Mouse (Mus musculus) limb, embryonic 12.5 days (tissue): ENCODE measurements around the gene Nrip2. TPM values are rescaled to one million over a fixed set of nuclear protein-coding genes. Genes with fewer than 3 reads are reported as not detected.
"Not testable (repeated sequence)": the region's sequence is repeated elsewhere in the genome, so short reads cannot be mapped to it uniquely, and the experiment has no call there.

Experiments
- ATAC-seq: fragments of 200-750 bp; cut with Nextera tagmentation; 2 replicates; pipeline ENCODE4 v1.8.0; 2017; ENCODE audit warnings: low read depth, moderate TSS enrichment; ENCODE audit not compliant: insufficient number of reproducible peaks, insufficient read depth, low FRiP score, low TSS enrichment
- H3K27ac ChIP-seq: fragments of 300-500 bp; sonication (generic); 2 replicates; pipeline ENCODE4 v1.5.1; 2016; ENCODE audit warnings: mild to moderate bottlenecking, moderate library complexity
- H3K27me3 ChIP-seq: fragments of 300-500 bp; sonication (generic); 2 replicates; pipeline ENCODE4 v1.6.1; 2016; ENCODE audit warnings: mild to moderate bottlenecking, moderate library complexity
- H3K36me3 ChIP-seq: fragments of 300-500 bp; sonication (generic); 2 replicates; pipeline ENCODE4 v1.6.1; 2016; ENCODE audit warnings: mild to moderate bottlenecking, moderate library complexity
- H3K4me1 ChIP-seq: fragments of 300-500 bp; sonication (generic); replicated peaks from 2 replicates; pipeline ENCODE4 v1.6.1; 2016
- H3K4me2 ChIP-seq: fragments of 300-500 bp; sonication (generic); 2 replicates; pipeline ENCODE4 v1.6.1; 2016; ENCODE audit warnings: mild to moderate bottlenecking, moderate library complexity
- H3K4me3 ChIP-seq: fragments of 300-500 bp; sonication (generic); replicated peaks from 2 replicates; pipeline ENCODE4 v1.5.1; 2016; ENCODE audit warnings: mild to moderate bottlenecking
- H3K9ac ChIP-seq: fragments of 300-500 bp; sonication (generic); replicated peaks from 2 replicates; pipeline ENCODE4 v1.6.1; 2016; ENCODE audit warnings: mild to moderate bottlenecking, moderate library complexity
- H3K9me3 ChIP-seq: fragments of 300-500 bp; sonication (generic); 2 replicates; pipeline ENCODE4 v1.6.1; 2016; ENCODE audit warnings: mild to moderate bottlenecking, moderate library complexity
- WGBS: fragments of 180-500 bp; shearing (Covaris S2); methylation state at CpG from one replicate; pipeline ENCODE4 v1.1.7; 2016; 5-methylcytosine and 5-hydroxymethylcytosine counted together
- polyA plus RNA-seq: library from polyadenylated mRNA; unstranded; fragments of >200 nt; fragmentation: Nextera tagmentation; extraction: Ambion mirVana; gene quantifications from 2 replicates; pipeline ENCODE4 v1.2.1, GENCODE M21; 2016

Nrip2 gene
- polyA plus RNA-seq, 1 experiment from 2014 or later = 3.5 TPM

GRCm38 (mm10) chr6:128366466-128366865 lies 32.6 kb upstream of the Nrip2 start:
- no peaks in the 10 kb centered on the region for H3K9me3 ChIP-seq
- peaks cover 19% of the 10 kb centered on the region for H3K4me1 ChIP-seq
- H3K9ac ChIP-seq = no peak overlapping the region
- peaks cover 64% of the 10 kb centered on the region for H3K36me3 ChIP-seq
- H3K27me3 ChIP-seq = no peaks in the 10 kb centered on the region
- no peak overlapping the region for H3K4me3 ChIP-seq
- no peak overlapping the region for H3K27ac ChIP-seq
- ATAC-seq = no peak
- 95% methylated on average over 5 of the region's 5 CpGs for WGBS
- H3K4me2 ChIP-seq = no peak overlapping the region

DNA sequence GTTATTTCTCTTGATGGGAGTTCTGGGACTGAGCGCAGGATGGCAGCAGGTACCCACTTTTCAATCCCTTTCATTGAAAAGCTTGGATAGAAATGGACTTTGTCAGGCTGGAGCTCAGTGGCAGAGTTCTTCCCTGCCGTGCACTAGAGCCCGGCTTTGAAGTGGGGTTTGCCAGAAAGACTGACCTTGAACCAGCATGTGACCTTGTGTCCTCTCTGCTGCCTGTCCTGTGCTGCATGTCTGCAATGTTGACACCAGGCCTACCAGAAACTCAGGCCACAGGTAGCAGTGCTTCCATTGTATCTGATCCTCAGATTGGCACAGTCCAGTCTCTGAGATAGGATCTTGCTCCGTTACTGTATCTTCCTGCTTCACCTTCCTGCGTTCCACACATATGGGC lies 29.1 kb upstream of the Nrip2 start:
- H3K9me3 ChIP-seq = no peaks in the 10 kb centered on the region

DNA sequence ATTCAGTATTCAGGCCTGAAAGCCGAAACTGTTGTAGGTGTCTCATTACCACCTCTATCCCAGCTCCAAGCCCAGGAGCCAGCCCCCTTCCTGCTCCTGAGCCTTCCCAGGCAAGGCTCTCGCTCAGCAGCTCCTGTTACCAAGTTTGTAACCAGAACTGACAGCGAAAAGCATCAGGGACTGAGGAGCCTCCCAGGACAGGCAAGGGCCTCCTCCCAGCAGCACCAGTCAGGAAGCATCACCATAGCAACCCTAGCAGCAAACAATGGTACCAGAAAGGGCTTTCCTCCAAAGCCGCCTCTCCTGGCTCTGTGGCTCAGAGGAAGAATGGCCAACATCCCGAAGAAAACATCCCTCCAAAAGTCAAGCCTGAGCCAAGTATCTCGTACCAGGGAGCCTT lies 23.9 kb upstream of the Nrip2 start, which contains the start of the genes Tex52 and Gm44596:
Tex52 (plus strand) TSS at position 265 of the 400 bp plus-strand sequence.
Gm44596 (plus strand) TSS at position 312 of the 400 bp plus-strand sequence.
- Histone ChIP-seq H3K9me3 (no peaks in the 10 kb centered on the region), H3K4me3 (no peak within 1 kb of the TSS), H3K36me3 (peaks cover 64% of the 10 kb centered on the region), H3K4me1 (no peaks in the 10 kb centered on the region), H3K27ac (no peak within 1 kb of the TSS), H3K27me3 (no peaks in the 10 kb centered on the region), H3K9ac (no peak within 1 kb of the TSS), H3K4me2 (no peak within 1 kb of the TSS)
- WGBS = 59% methylated on average over 6 of the region's 6 CpGs
- ATAC-seq = no peak

More for the DNA sequence above, 29.1 kb upstream of the Nrip2 start:
- Histone ChIP-seq H3K4me3 (no peak overlapping the region), H3K27ac (no peak overlapping the region), H3K4me1 (no peaks in the 10 kb centered on the region), H3K36me3 (peaks cover 99% of the 10 kb centered on the region), H3K4me2 (no peak overlapping the region), H3K9ac (no peak overlapping the region), H3K27me3 (no peaks in the 10 kb centered on the region)
- no peak for ATAC-seq
- 91% methylated on average over 5 of the region's 5 CpGs for WGBS

GRCm38 (mm10) chr6:128376371-128377085 lies 22.6 kb upstream of the Nrip2 start:
- no peaks in the 10 kb centered on the region for H3K9me3 ChIP-seq
- no peaks in the 10 kb centered on the region for H3K27me3 ChIP-seq
- peaks cover 51% of the 10 kb centered on the region for H3K36me3 ChIP-seq
- ATAC-seq = no peak
- no peak overlapping the region for H3K27ac ChIP-seq
- H3K4me2 ChIP-seq = no peak overlapping the region
- H3K4me3 ChIP-seq = no peak overlapping the region
- 86% methylated on average over 17 of the region's 17 CpGs for WGBS
- no peaks in the 10 kb centered on the region for H3K4me1 ChIP-seq
- H3K9ac ChIP-seq = no peak overlapping the region

DNA sequence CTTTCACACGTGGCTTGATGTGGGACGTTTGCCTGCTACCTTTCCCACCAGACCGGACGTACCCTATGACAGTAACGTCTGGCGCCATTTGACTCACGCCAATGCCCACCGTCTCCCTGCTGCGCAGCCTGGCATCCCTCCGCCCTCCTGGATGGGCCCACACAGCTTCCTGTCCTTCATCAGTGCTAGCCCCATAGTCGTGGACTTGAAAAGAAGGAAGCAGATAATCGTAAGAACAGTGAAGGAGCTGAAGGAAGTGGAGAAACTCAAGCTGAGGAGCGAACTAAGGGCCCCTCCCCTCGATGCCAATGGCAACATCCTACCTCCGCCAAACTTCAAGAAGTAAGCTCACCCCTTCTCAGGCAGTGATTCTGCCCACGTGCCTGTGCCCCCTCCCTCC lies 19.5 kb upstream of the Nrip2 start:
- Histone ChIP-seq H3K4me2 (no peak overlapping the region), H3K27ac (no peak overlapping the region), H3K36me3 (peaks cover 20% of the 10 kb centered on the region), H3K4me3 (no peak overlapping the region), H3K9me3 (no peaks in the 10 kb centered on the region), H3K9ac (no peak overlapping the region), H3K4me1 (no peaks in the 10 kb centered on the region), H3K27me3 (no peaks in the 10 kb centered on the region)
- WGBS = 90% methylated on average over 16 of the region's 16 CpGs
- no peak for ATAC-seq

DNA sequence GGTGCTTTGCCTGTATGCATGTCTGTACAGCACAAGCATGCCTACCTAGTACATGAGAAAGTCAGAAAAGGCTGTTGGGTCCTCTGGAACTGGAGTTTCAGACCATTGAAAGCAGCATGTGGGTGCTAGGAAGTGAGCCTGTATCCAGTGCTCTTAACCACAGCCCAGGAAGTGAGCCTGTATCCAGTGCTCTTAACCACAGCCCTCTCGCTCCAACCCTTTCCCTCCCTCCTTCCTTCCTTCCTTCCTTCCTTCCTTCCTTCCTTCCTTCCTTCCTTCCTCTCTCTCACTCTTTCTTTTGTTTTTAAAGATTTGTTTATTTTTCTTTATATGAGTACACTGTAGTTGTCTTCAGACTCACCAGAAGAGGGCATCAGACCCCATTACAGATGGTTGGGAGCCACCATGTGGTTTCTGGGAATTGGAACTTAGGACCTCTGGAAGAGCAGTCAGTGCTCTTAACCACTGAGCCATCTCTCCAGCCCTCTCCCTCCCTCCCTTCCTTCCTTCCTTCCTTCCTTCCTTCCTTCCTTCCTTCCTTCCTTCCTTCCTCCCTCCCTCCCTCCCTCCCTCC lies 18.4 kb upstream of the Nrip2 start:
- peaks cover 13% of the 10 kb centered on the region for H3K36me3 ChIP-seq
- not testable (repeated sequence) for ATAC-seq, H3K9me3 ChIP-seq, H3K4me2 ChIP-seq, H3K27me3 ChIP-seq, H3K27ac ChIP-seq, H3K4me3 ChIP-seq, H3K4me1 ChIP-seq, H3K9ac ChIP-seq
- 65% methylated on average over 1 of the region's 1 CpGs for WGBS

DNA sequence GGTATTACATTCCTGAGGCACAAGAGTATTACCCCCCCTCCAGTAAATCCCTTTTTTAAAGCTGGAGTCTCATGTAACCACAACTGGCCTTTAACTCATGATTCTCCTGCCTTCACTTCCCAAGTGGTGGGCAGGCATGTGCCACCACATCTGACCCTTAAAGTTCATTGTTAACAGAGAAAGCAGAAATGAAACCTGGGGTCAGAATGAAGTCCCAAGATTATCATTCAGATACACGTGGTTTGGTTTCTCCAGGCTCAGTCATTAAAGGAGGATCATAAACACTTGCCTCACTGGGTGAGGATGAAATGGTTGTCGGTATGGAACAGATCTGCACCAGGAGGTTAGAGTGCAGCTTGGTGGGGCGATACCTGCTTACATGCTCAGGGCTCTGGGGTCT lies 17.8 kb upstream of the Nrip2 start:
- WGBS = 67% methylated on average over 3 of the region's 3 CpGs
- Histone ChIP-seq H3K27ac (no peak overlapping the region), H3K27me3 (no peaks in the 10 kb centered on the region), H3K4me2 (no peak overlapping the region), H3K36me3 (peaks cover 8% of the 10 kb centered on the region), H3K4me1 (no peaks in the 10 kb centered on the region), H3K4me3 (no peak overlapping the region), H3K9me3 (no peaks in the 10 kb centered on the region), H3K9ac (no peak overlapping the region)
- no peak for ATAC-seq

GRCm38 (mm10) chr6:128383752-128384151 lies 15.3 kb upstream of the Nrip2 start:
- H3K4me3 ChIP-seq = no peak overlapping the region
- H3K36me3 ChIP-seq = no peaks in the 10 kb centered on the region
- H3K4me2 ChIP-seq = no peak overlapping the region
- H3K9ac ChIP-seq = no peak overlapping the region
- no peak for ATAC-seq
- no peak overlapping the region for H3K27ac ChIP-seq
- WGBS = 81% methylated on average over 7 of the region's 7 CpGs
- no peaks in the 10 kb centered on the region for H3K27me3 ChIP-seq
- H3K9me3 ChIP-seq = no peaks in the 10 kb centered on the region
- no peaks in the 10 kb centered on the region for H3K4me1 ChIP-seq

GRCm38 (mm10) chr6:128385026-128385425 lies 14.1 kb upstream of the Nrip2 start:
- no peak overlapping the region for H3K9ac ChIP-seq
- no peaks in the 10 kb centered on the region for H3K9me3 ChIP-seq
- ATAC-seq = no peak
- no peaks in the 10 kb centered on the region for H3K4me1 ChIP-seq
- no peaks in the 10 kb centered on the region for H3K36me3 ChIP-seq
- WGBS = 86% methylated on average over 1 of the region's 1 CpGs
- H3K27ac ChIP-seq = no peak overlapping the region
- no peak overlapping the region for H3K4me2 ChIP-seq
- no peaks in the 10 kb centered on the region for H3K27me3 ChIP-seq
- H3K4me3 ChIP-seq = no peak overlapping the region

- H3K36me3 ChIP-seq = no peaks in the 10 kb centered on the region
- no peak; the same call in 1 of the 2 replicates for ATAC-seq
- no peaks in the 10 kb centered on the region for H3K4me1 ChIP-seq
- no peaks in the 10 kb centered on the region for H3K9me3 ChIP-seq
- H3K4me2 ChIP-seq = no peak overlapping the region
- H3K27me3 ChIP-seq = no peaks in the 10 kb centered on the region
- no peak overlapping the region for H3K27ac ChIP-seq
- 88% methylated on average over 1 of the region's 1 CpGs for WGBS
- H3K9ac ChIP-seq = no peak overlapping the region
- no peak overlapping the region for H3K4me3 ChIP-seq
Measured at GRCm38 (mm10) chr6:128389185-128389584, 9.9 kb upstream of the Nrip2 start.

GRCm38 (mm10) chr6:128390683-128391082 lies 8.4 kb upstream of the Nrip2 start:
- H3K9ac ChIP-seq = no peak overlapping the region
- no peaks in the 10 kb centered on the region for H3K9me3 ChIP-seq
- H3K27me3 ChIP-seq = no peaks in the 10 kb centered on the region
- no peaks in the 10 kb centered on the region for H3K4me1 ChIP-seq
- no peak overlapping the region for H3K4me3 ChIP-seq
- H3K36me3 ChIP-seq = no peaks in the 10 kb centered on the region
- 64% methylated on average over 1 of the region's 1 CpGs for WGBS
- no peak overlapping the region for H3K27ac ChIP-seq
- no peak for ATAC-seq
- H3K4me2 ChIP-seq = no peak overlapping the region
